Mouse (Mus musculus): ENCODE results near the gene Mrpl39. TPM values are rescaled to one million over a fixed set of nuclear protein-coding genes. Genes with fewer than 3 reads are reported as not detected.

The Mrpl39 gene
- 47.5 and 73.4 TPM in 2 replicates for polyA plus RNA-seq (2015; fragmentation: Nextera tagmentation; extraction: Ambion mirVana)

DNA sequence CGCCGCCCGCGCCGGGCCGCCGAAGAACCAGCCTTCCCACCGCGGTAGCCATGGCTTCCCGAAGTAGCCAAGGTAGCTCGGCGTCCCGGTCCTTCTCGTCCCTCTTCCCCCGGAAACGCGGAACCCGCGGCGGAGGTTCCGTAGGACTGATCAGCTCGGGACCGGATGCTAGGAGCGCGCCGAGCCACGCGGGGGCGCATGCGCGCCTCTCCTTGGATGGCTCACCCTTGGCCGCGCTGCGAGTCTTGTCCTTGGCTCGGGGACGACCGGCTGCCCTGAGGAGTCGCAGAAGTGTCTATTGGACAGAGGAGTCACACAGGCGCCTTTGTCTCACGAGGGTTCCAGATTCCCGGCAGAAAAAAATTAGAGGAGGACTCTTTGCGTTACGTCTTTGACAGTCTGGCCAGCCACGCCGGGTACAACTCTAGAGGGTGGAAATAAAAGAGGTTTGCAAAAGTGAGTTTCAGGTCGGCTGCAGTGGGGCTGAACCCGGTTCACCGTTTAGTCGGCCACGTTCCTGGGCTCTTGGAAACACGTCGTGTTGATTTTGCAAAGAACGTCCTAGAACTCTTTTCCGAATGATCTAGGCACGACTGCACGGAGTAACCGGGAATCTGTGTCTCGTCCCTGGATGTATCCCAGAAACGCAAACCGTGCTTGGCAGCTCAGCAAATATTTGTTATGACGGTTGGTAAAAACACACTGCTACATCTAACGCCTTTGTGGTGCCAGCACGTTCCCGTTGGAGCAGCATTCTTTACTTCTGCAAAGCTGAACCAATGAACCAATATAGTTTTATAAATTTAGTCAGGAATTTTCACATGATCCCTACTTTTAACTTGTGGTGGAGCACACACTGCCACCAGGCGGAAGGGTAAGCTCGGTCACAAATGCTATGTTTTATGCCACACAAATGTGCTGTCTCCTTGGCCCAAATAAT is at the start of gene Mrpl39:
TSS of gene Mrpl39 (minus strand) at position 577 of the 940 bp plus-strand sequence.

DNA sequence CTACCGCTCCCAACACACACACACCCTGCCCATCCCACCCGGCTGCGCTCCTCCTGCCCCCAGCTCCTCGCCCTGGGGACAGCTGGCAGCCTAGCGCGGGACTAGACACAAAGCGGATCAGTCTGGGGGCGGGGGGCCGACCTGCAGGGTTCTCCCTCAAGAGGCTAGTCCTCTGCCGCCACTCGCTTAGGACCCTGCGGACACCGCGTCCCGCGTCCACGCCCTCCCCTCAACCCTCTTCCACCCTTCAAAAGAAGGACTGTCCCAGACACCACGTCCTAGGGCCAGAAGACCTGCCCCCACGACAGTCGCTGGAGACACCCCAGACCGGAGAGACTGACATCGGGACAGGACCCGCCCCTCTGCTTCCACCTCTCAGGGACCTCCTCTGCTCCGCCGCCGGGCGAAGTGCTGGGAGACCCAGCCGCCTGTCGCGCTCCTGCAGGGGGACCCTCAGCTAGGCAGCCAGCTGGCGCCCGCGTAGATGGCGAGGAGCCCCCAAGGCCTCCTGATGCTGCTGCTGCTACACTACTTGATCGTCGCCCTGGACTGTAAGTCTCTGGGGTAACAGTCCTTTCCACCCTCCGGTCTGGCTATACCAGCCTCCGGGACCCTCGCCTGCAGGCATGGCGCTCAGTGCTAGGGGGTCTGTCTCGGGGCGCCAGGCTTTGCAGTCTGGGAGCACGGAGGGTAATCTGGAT is 38.6 kb upstream of the Mrpl39 start, which contains the start of gene Jam2:
TSS of gene Jam2 (plus strand) at position 121 of the 701 bp plus-strand sequence.

Small RNA genes lying within 50 kb of the gene (microRNA-seq; reads per million reads assigned to microRNA genes)
- 76.4 reads per million, percentile 39 among the genes with 10 or more reads in this experiment for gene Mir155 (ENCODE audit: borderline replicate concordance, insufficient number of aligned reads)

Other genes starting within 250 kb of the Mrpl39 start
- gene A730009L09Rik, start 220.6 kb downstream of the Mrpl39 start, polyA plus RNA-seq (2015; fragmentation: Nextera tagmentation; extraction: Ambion mirVana) = not detected in 2 replicates
- 9.6 and 10.7 TPM in 2 replicates for gene Jam2, start 38.4 kb upstream of the Mrpl39 start, polyA plus RNA-seq (2015; fragmentation: Nextera tagmentation; extraction: Ambion mirVana)
- 11.5 and 14.2 TPM in 2 replicates for gene Gabpa, start 99.2 kb upstream of the Mrpl39 start, polyA plus RNA-seq (2015; fragmentation: Nextera tagmentation; extraction: Ambion mirVana)
- gene Atp5j, start 99.9 kb upstream of the Mrpl39 start, polyA plus RNA-seq (2015; fragmentation: Nextera tagmentation; extraction: Ambion mirVana) = 1,404 and 1,433 TPM in 2 replicates

All from adrenal gland, postnatal 0 days (tissue).